Mouse (Mus musculus) limb, embryonic 14.5 days (tissue): ENCODE results near the gene Fxn. TPM values are rescaled to one million over a fixed set of nuclear protein-coding genes. Genes with fewer than 3 reads are reported as not detected.
"Not testable (repeated sequence)": the region's sequence is repeated elsewhere in the genome, so short reads cannot be mapped to it uniquely, and the experiment has no call there.

ENCODE experiments used
- ATAC-seq: fragments of 200-750 bp; cut with Nextera tagmentation; 2 replicates; pipeline ENCODE4 v1.8.0; 2017; ENCODE audit warnings: low read depth, moderate number of reproducible peaks, moderate TSS enrichment; ENCODE audit not compliant: low FRiP score
- DNase-seq: peaks from one replicate; pipeline ENCODE4 v3.0.0-alpha.2; 2015; ENCODE audit warnings: low spot score
- H3K27ac ChIP-seq: fragments of 300-500 bp; sonication (generic); replicated peaks from 2 replicates; pipeline ENCODE4 v1.5.1; 2014; ENCODE audit warnings: low read depth, mild to moderate bottlenecking, low read length, moderate library complexity, mixed read lengths
- H3K27me3 ChIP-seq: fragments of 300-500 bp; sonication (generic); 2 replicates; pipeline ENCODE4 v1.6.1; 2014; ENCODE audit warnings: low read length, mixed read lengths; ENCODE audit not compliant: control insufficient read depth, insufficient read depth
- H3K36me3 ChIP-seq: fragments of 300-500 bp; sonication (generic); 2 replicates; pipeline ENCODE4 v1.6.1; 2014; ENCODE audit warnings: mild to moderate bottlenecking, low read length, moderate library complexity, mixed read lengths; ENCODE audit not compliant: control insufficient read depth, insufficient read depth
- H3K4me1 ChIP-seq: fragments of 300-500 bp; sonication (generic); 2 replicates; pipeline ENCODE4 v1.6.1; 2014; ENCODE audit warnings: antibody characterized with exemption, low read length, mixed read lengths; ENCODE audit not compliant: control insufficient read depth, insufficient read depth
- H3K4me2 ChIP-seq: fragments of 300-500 bp; sonication (generic); replicated peaks from 2 replicates; pipeline ENCODE4 v1.6.1; 2014; ENCODE audit warnings: low read depth, mild to moderate bottlenecking, low read length, moderate library complexity; ENCODE audit not compliant: severe bottlenecking
- H3K4me3 ChIP-seq: fragments of 300-500 bp; sonication (generic); replicated peaks from 2 replicates; pipeline ENCODE4 v1.5.1; 2014; ENCODE audit warnings: low read length
- H3K9ac ChIP-seq: fragments of 300-500 bp; sonication (generic); 2 replicates; pipeline ENCODE4 v1.6.1; 2014; ENCODE audit warnings: mild to moderate bottlenecking, low read depth, low read length, moderate library complexity; ENCODE audit not compliant: severe bottlenecking
- H3K9me3 ChIP-seq: fragments of 300-500 bp; sonication (generic); 2 replicates; pipeline ENCODE4 v1.6.1; 2016; ENCODE audit warnings: low read length; ENCODE audit not compliant: control insufficient read depth
- POLR2A ChIP-seq: fragments of 200-500 bp; IDR thresholded peaks from 2 replicates; pipeline ENCODE4 v1.8.0; 2012; ENCODE audit warnings: inconsistent platforms, mild to moderate bottlenecking, moderate library complexity, borderline replicate concordance; ENCODE audit not compliant: insufficient read depth, insufficient read length; ENCODE audit errors: extremely low read depth
- WGBS: fragments of 180-500 bp; shearing (Covaris S2); extraction: QIAGEN DNeasy Blood & Tissue Kit; methylation state at CpG from one replicate; pipeline ENCODE4 v1.1.7; 2014; 5-methylcytosine and 5-hydroxymethylcytosine counted together
- polyA plus RNA-seq, 2 experiments: library from polyadenylated mRNA; depleted of rRNA in 1 of 2; stranded (reverse) in 1 of 2; unstranded in 1 of 2; fragments of >200 nt; fragmentation: Nextera tagmentation in 1 of 2; extraction: Ambion mirVana in 1 of 2; gene quantifications; 2 replicates each; pipeline versions ENCODE4 v1.2.1 to v1.2.3; 2012 to 2014

Fxn gene
- polyA plus RNA-seq, 2 experiments: 24.1 to 43.5 TPM

DNA sequence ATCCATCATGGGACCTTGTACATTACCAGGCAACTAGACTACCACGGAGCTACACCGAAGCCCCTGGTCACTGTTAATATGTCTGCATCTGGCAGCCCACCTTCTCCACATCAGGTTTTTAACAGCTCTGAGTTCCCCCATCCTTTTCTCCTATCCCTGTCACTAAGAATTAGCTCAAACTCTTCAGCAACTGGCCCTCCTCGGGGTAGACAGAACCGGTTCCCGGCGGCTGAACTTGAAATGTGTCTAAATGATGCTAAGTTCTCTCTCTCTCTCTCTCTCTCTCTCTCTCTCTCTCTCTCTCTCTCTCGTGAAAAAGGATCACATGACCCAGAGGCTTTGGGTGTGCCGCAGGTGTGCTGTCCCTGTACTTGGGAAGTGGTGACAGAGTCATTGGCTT lies 39.1 kb downstream of the Fxn start:
- DNase-seq: no peak
- Histone ChIP-seq H3K27ac (no peak overlapping the region), H3K36me3 (no peaks in the 10 kb centered on the region), H3K4me3 (no peak overlapping the region), H3K4me2 (no peak overlapping the region), H3K27me3 (no peaks in the 10 kb centered on the region), H3K4me1 (no peaks in the 10 kb centered on the region; the same call in 1 of the 2 replicates), H3K9ac (no peak overlapping the region), H3K9me3 (no peaks in the 10 kb centered on the region)
- WGBS: 73% methylated on average over 8 of the region's 8 CpGs
- TF ChIP-seq POLR2A: no peak
- no peak for ATAC-seq

- no peak overlapping the region for H3K4me3 ChIP-seq
- no peak overlapping the region for H3K4me2 ChIP-seq
- H3K4me1 ChIP-seq: no peaks in the 10 kb centered on the region; the same call in 1 of the 2 replicates
- 80% methylated on average over 4 of the region's 4 CpGs for WGBS
- no peak overlapping the region for H3K9ac ChIP-seq
- no peak for DNase-seq
- H3K27ac ChIP-seq: no peak overlapping the region
- TF ChIP-seq POLR2A: no peak
- no peaks in the 10 kb centered on the region for H3K27me3 ChIP-seq
- no peaks in the 10 kb centered on the region for H3K9me3 ChIP-seq
- H3K36me3 ChIP-seq: no peaks in the 10 kb centered on the region
- no peak for ATAC-seq
These were observed 42.4 kb downstream of the Fxn start for GRCm38 (mm10) chr19:24238011-24238410.

DNA sequence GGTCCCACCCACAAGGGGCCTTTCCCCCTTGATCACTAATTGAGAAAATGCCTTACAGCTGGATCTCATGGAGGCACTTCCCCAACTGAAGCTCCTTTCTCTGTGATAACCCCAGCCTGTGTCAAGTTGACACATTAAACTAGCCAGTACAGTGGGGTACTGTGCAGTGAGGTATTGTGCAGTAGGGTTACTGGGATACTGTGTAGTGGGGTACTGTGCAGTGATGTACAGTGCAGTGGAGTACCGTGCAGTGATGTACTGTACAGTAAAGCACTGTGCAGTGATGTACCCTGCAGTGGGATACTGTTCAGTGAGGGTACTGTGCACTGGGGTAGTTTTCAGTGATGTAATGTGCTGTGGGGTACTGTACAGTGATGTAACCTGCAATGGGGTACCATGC lies 48.0 kb downstream of the Fxn start:
- not testable (repeated sequence) for H3K4me2 ChIP-seq, ATAC-seq
- 94% methylated on average over 1 of the region's 1 CpGs for WGBS

GRCm38 (mm10) chr19:24225305-24225696 lies 55.1 kb downstream of the Fxn start:
- Histone ChIP-seq H3K4me2 (peak overlapping the region; percentile 80), H3K9me3 (no peaks in the 10 kb centered on the region), H3K27me3 (peaks cover 22% of the 10 kb centered on the region), H3K36me3 (no peaks in the 10 kb centered on the region), H3K27ac (no peak overlapping the region), H3K4me1 (peaks cover 5% of the 10 kb centered on the region; the same call in 1 of the 2 replicates), H3K4me3 (peak overlapping the region; percentile 46), H3K9ac (no peak overlapping the region)
- WGBS: under 1% methylated on average over 17 of the region's 17 CpGs
- ATAC-seq (no peak), DNase-seq (peak; percentile 59)
- no peak for TF ChIP-seq POLR2A

More for the DNA sequence above, 48.0 kb downstream of the Fxn start:
- not testable (repeated sequence) for H3K9ac ChIP-seq, H3K27ac ChIP-seq, H3K4me1 ChIP-seq, DNase-seq, H3K9me3 ChIP-seq, H3K27me3 ChIP-seq, H3K4me3 ChIP-seq, H3K36me3 ChIP-seq

DNA sequence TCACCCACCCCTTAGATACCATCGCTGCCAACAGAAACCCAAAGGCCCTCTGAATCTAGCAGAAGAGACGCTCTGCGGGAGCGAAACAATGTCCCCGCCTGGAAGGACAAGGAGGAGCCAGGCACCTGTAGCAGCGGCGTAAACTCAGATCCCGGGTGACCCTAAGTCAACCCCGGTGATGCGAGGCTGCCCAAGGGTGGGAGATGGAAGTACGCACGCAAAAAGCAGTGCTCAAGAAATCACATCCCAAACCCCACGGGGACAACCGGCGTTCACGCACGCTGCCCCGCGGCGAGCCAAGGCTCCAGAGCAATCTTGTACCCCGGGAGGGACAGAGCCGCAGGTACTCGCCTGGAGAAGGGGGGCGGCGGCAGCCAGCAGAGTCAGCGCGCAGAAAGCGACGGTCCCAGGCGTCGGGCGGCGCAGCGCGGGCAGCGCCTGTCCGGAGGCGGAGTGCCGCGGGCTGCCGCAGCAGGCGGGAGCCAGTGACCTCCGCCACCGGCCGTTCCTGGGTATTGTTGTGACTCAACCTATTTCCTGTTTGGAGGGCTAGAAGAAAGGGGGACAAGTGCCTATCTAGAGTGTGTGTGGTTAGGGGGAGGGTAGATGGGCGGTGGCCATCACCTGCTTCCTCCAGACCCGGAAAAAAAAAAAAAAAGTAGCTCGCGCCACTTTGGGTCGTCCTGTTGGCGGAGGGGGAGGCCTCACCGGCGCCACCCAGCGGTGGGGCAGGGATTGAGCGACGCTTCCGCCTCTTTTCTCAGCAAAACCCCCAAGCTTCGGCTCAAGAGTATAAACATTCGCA lies 55.7 kb downstream of the Fxn start, which contains the start of gene Tjp2:
Gene Tjp2 (minus strand): TSS at position 531 of the 805 bp plus-strand sequence.
- peak within 1 kb of the TSS; percentile 26; the same call in 1 of the 2 replicates for H3K27ac ChIP-seq
- under 1% methylated on average over 54 of the region's 59 CpGs for WGBS
- peak within 1 kb of the TSS; percentile 80 for H3K4me2 ChIP-seq
- peak; percentile 12; the same call in 1 of the 2 replicates for ATAC-seq
- H3K4me3 ChIP-seq: peak within 1 kb of the TSS; percentile 46
- peaks cover 5% of the 10 kb centered on the region; the same call in 1 of the 2 replicates for H3K4me1 ChIP-seq
- H3K9ac ChIP-seq: peak within 1 kb of the TSS; percentile 48
- H3K9me3 ChIP-seq: no peaks in the 10 kb centered on the region
- TF ChIP-seq POLR2A: no peak
- H3K36me3 ChIP-seq: no peaks in the 10 kb centered on the region
- H3K27me3 ChIP-seq: peaks cover 22% of the 10 kb centered on the region
- no peak for DNase-seq
